Mouse (Mus musculus): ENCODE results near the gene Mier2. TPM values are rescaled to one million over a fixed set of nuclear protein-coding genes. Genes with fewer than 3 reads are reported as not detected.

Gene Mier2
- polyA plus RNA-seq, 1 experiment from 2014 or later, result 58.8 TPM

DNA sequence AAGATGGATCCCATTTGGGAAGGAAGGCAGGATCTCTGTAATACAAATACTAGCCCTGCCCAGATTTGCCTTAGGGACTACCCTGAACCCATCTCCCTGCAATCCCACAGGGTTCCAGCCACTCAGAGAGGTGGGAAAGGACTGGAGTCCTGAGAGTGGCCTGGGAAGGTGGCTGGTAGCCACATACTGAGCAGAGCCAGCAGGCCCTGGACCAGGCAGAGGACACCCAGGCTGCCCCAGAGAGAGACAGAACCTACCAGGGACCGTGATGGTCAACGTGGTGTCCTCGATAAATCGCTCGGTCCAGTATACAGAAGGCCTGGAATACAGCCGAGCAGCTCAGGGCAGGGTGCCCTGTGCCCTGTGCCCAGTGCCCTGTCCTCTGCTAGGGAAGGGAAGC lies 30.1 kb upstream of the Mier2 start:
- 93% methylated on average over 6 of the region's 6 CpGs for WGBS
- Histone ChIP-seq H3K4me2 (no peak overlapping the region), H3K4me1 (replicated peaks) (no peaks in the 10 kb centered on the region), H3K36me3 (no peaks in the 10 kb centered on the region), H3K27me3 (no peaks in the 10 kb centered on the region), H3K27ac (replicated peaks) (no peak overlapping the region), H3K9ac (no peak overlapping the region), H3K4me3 (no peak overlapping the region), H3K9me3 (no peaks in the 10 kb centered on the region)
- no peak for ATAC-seq (ENCODE audit: low read depth)

DNA sequence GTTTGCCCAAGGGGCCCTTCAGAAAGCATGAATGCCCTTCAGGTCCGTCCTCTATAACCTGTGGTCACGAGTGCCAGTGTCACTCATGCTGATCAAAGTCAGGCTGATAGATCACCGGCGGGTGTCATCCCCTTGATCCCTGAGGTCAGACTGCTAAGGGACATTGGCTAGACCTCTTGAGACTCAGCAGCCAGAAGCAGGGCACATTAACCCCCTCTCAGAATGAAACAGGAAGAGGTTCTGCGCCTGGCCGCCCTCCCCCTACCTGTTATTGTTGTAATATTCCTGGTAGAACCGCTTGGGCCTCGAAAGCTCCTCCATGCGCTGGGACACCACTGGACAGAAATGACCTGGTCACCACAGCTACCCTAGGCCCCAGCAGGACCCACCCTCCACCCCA lies 29.4 kb upstream of the Mier2 start:
- no peak overlapping the region for H3K4me3 ChIP-seq
- no peak for ATAC-seq (ENCODE audit: low read depth)
- no peak overlapping the region for H3K27ac ChIP-seq (replicated peaks)
- H3K27me3 ChIP-seq, result no peaks in the 10 kb centered on the region
- no peak overlapping the region for H3K4me2 ChIP-seq
- H3K4me1 ChIP-seq (replicated peaks), result no peaks in the 10 kb centered on the region
- no peak overlapping the region for H3K9ac ChIP-seq
- no peaks in the 10 kb centered on the region for H3K9me3 ChIP-seq
- WGBS, result 89% methylated on average over 9 of the region's 9 CpGs
- H3K36me3 ChIP-seq, result no peaks in the 10 kb centered on the region

DNA sequence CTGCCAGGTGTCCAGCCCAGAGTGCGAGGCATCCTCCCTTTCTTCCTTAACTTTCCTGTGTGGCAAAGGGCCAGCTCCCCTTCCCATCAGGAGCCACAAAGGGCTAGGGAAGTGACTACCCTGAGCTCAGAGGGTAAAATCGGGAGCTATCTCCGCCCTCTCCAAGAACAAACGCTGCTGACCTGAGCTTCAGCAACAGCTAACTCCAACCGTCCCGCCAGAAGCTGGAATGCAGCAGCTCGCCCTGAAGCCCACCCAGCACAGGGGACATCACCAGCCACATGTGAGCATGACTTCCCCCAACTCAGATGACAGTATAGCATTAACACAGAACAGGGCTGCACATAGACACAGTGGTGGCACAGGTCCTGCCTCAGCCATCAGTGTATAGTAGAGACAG lies 29.0 kb upstream of the Mier2 start:
- Histone ChIP-seq H3K27me3 (no peaks in the 10 kb centered on the region), H3K9ac (no peak overlapping the region), H3K4me2 (no peak overlapping the region), H3K4me3 (no peak overlapping the region), H3K27ac (replicated peaks) (no peak overlapping the region), H3K4me1 (replicated peaks) (no peaks in the 10 kb centered on the region), H3K9me3 (no peaks in the 10 kb centered on the region), H3K36me3 (no peaks in the 10 kb centered on the region)
- no peak for ATAC-seq (ENCODE audit: low read depth)
- 66% methylated on average over 7 of the region's 7 CpGs for WGBS

DNA sequence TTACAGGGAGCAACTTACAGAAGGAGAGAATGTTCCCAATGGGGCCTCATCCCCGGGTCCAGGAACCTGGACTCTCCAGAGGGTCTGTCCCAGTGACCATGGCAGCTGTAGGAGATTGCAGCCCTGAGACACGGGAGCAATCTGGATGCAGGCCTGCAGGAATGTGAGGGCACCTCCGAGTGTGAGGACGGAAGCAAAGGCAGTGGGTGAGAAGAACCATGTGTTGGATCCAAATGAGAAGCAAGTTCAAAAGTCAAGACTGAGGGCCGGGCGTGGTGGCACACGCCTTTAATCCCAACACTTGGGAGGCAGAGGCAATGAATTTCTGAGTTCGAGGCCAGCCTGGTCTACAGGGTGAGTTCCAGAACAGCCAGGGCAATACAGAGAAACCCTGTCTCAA lies 26.5 kb upstream of the Mier2 start:
- no peaks in the 10 kb centered on the region for H3K36me3 ChIP-seq
- no peak overlapping the region for H3K9ac ChIP-seq
- H3K4me1 ChIP-seq (replicated peaks), result no peaks in the 10 kb centered on the region
- no peaks in the 10 kb centered on the region for H3K27me3 ChIP-seq
- H3K9me3 ChIP-seq, result no peaks in the 10 kb centered on the region
- no peak overlapping the region for H3K4me3 ChIP-seq
- 91% methylated on average over 8 of the region's 8 CpGs for WGBS
- H3K27ac ChIP-seq (replicated peaks), result no peak overlapping the region
- H3K4me2 ChIP-seq, result no peak overlapping the region
- ATAC-seq (ENCODE audit: low read depth), result no peak

DNA sequence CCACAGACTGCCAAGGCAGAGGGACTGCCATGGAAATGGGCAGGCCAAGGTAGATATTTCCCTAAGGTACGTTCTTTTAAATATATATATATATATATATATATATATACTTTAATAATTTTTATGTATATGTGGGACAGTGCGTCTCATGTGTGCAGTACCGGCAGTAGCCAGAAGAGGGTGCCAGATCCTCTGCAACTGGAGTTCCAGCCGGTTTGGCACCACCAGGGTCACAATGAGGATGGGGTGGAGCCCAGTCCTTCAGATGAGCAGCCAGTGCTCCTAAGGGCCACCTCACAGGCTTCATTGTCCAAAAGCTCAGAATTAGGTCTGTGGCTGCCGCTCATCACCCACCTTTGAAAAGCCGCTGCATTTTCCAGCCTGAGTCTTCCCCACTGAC lies 25.8 kb upstream of the Mier2 start:
- Histone ChIP-seq H3K4me1 (replicated peaks) (no peaks in the 10 kb centered on the region), H3K9me3 (no peaks in the 10 kb centered on the region), H3K27me3 (no peaks in the 10 kb centered on the region), H3K27ac (replicated peaks) (no peak overlapping the region), H3K9ac (no peak overlapping the region), H3K4me2 (no peak overlapping the region), H3K4me3 (no peak overlapping the region), H3K36me3 (no peaks in the 10 kb centered on the region)
- WGBS, result 43% methylated on average over 6 of the region's 6 CpGs
- ATAC-seq (ENCODE audit: low read depth), result no peak

DNA sequence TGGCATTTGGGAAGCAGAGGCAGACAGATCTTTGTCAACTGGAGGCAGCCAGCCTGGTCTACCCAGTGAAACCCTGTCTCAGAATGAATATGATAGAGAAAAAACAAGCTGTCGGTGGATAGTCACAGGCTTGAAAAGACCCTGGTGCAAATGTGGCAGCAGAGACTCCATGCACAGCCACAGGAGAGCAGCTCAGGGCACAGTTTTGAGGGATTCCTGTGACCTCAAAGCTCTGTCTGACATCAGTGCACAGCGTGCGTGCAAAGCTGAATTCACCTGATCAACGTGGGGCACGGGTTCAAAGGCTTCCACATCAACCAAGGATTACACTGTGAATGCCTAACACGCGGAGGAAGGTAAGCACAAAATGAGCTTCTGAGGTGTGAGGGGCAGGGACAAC lies 25.4 kb upstream of the Mier2 start:
- Histone ChIP-seq H3K9me3 (no peaks in the 10 kb centered on the region), H3K4me1 (replicated peaks) (no peaks in the 10 kb centered on the region), H3K27me3 (no peaks in the 10 kb centered on the region), H3K4me3 (no peak overlapping the region), H3K4me2 (no peak overlapping the region), H3K27ac (replicated peaks) (no peak overlapping the region), H3K36me3 (no peaks in the 10 kb centered on the region), H3K9ac (no peak overlapping the region)
- WGBS, result 69% methylated on average over 7 of the region's 7 CpGs
- no peak for ATAC-seq (ENCODE audit: low read depth)

DNA sequence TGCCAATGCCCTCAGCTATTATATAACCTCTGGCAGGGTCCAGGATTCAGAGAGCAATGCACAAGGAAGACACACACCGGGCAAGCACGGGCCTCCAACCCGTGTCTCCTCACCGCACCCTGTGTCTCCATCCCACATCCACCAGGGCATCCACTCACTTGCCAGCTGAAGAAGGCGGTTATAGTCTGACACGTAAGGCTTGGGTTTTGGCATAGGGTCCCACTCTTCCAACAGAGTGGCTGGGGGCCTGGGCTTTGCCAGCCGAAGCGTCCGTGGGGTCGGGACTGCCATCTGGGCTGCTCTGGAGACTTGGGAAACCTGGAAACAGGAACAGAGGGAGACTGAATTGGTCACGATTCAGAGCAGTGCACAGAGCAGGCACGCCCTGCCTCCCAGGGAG lies 24.8 kb upstream of the Mier2 start:
- H3K9ac ChIP-seq, result no peak overlapping the region
- H3K4me3 ChIP-seq, result no peak overlapping the region
- H3K36me3 ChIP-seq, result no peaks in the 10 kb centered on the region
- ATAC-seq (ENCODE audit: low read depth), result no peak
- no peaks in the 10 kb centered on the region for H3K9me3 ChIP-seq
- H3K4me2 ChIP-seq, result no peak overlapping the region
- H3K27me3 ChIP-seq, result no peaks in the 10 kb centered on the region
- H3K4me1 ChIP-seq (replicated peaks), result no peaks in the 10 kb centered on the region
- 81% methylated on average over 12 of the region's 12 CpGs for WGBS
- no peak overlapping the region for H3K27ac ChIP-seq (replicated peaks)

DNA sequence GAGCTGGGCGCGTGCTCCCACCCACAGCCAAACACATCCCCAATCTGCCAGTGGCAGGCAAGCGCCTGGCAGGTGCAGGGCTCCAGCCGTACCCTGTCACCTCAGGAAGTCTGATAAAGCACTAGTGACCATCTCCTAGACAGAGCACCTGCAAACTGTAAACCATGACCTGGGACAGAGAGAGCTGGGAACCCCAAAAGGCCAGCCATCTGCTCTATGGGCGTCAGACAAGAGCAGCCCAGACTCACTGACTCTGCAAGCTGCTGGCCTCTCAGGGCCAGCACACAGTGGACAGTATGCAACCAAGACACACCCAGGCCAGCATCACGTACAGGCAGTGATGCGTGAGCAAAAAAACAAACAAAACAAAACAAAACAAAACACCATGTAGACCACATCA lies 23.9 kb upstream of the Mier2 start:
- H3K9ac ChIP-seq, result no peak overlapping the region
- no peak for ATAC-seq (ENCODE audit: low read depth)
- H3K27ac ChIP-seq (replicated peaks), result no peak overlapping the region
- no peaks in the 10 kb centered on the region for H3K27me3 ChIP-seq
- H3K9me3 ChIP-seq, result no peaks in the 10 kb centered on the region
- 82% methylated on average over 7 of the region's 7 CpGs for WGBS
- H3K4me3 ChIP-seq, result no peak overlapping the region
- H3K4me2 ChIP-seq, result no peak overlapping the region
- H3K36me3 ChIP-seq, result no peaks in the 10 kb centered on the region
- H3K4me1 ChIP-seq (replicated peaks), result no peaks in the 10 kb centered on the region

DNA sequence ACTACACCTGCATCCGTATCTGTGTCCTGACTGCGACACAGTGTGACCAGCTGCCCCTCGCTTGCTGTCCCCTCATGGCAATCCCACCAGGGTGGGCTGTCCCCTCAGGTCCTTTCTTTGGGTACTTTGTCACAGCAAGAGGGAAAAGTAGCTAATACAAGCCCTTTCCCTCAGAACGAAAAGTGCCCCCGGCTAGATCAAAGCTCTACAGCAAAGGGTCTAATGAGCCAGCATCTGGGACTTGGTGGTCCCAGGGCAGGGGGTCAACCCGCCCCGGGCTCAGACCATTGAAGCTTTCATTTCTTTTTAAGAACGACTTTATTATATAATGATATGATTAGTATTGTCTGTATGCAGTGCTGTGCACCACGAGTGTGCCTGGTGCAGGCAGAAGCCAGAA lies 23.3 kb upstream of the Mier2 start:
- no peak overlapping the region for H3K4me2 ChIP-seq
- WGBS, result 70% methylated on average over 9 of the region's 9 CpGs
- no peak overlapping the region for H3K4me3 ChIP-seq
- no peak overlapping the region for H3K9ac ChIP-seq
- ATAC-seq (ENCODE audit: low read depth), result no peak
- H3K4me1 ChIP-seq (replicated peaks), result no peaks in the 10 kb centered on the region
- no peaks in the 10 kb centered on the region for H3K27me3 ChIP-seq
- no peaks in the 10 kb centered on the region for H3K9me3 ChIP-seq
- H3K27ac ChIP-seq (replicated peaks), result no peak overlapping the region
- no peaks in the 10 kb centered on the region for H3K36me3 ChIP-seq

DNA sequence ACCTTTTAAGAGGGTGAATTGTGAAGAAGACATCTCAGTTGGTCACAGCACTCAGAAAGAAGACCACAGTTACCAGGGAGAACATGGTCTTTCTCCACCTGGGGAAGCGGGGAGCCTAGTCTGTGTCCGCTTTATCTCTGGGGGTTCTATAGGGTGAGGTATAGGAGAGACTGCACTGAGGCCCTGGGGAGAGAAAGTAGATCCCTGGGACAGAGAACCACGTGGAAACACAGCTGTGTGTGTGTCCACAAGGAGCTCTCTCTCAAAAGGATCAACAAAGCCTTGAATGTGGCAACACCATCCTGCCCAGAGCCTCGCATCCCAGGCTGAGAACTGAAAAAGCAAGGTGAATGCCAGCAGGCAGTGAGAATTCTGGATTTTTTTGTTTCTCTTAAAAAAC lies 22.4 kb upstream of the Mier2 start:
- Histone ChIP-seq H3K27me3 (no peaks in the 10 kb centered on the region), H3K4me2 (no peak overlapping the region), H3K9me3 (no peaks in the 10 kb centered on the region), H3K36me3 (no peaks in the 10 kb centered on the region), H3K4me1 (replicated peaks) (no peaks in the 10 kb centered on the region), H3K9ac (no peak overlapping the region), H3K4me3 (no peak overlapping the region), H3K27ac (replicated peaks) (no peak overlapping the region)
- ATAC-seq (ENCODE audit: low read depth), result no peak
- 72% methylated on average over 4 of the region's 4 CpGs for WGBS

DNA sequence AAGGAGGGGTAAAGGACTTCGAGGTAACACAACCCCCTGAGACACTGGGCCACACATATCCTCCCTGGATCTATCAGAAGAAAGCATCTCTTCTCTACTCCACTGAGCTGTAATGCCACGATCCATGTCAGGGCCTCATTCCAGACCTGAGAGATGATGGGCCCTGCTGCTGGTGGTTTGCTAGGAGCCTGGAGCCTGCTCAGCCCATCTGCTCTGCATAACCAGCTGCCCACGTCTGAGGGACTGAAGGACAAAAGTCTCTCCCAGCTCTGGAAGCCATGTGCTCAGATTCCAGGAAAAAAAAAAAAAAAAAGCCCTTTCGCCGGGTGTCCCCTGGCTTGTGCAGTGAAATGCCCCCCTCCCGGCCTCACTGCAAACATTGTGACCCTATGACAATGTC lies 20.8 kb upstream of the Mier2 start:
- 78% methylated on average over 6 of the region's 6 CpGs for WGBS
- no peak overlapping the region for H3K4me2 ChIP-seq
- H3K27ac ChIP-seq (replicated peaks), result no peak overlapping the region
- ATAC-seq (ENCODE audit: low read depth), result no peak
- H3K27me3 ChIP-seq, result no peaks in the 10 kb centered on the region
- H3K4me3 ChIP-seq, result no peak overlapping the region
- no peak overlapping the region for H3K9ac ChIP-seq
- no peaks in the 10 kb centered on the region for H3K9me3 ChIP-seq
- no peaks in the 10 kb centered on the region for H3K36me3 ChIP-seq
- no peaks in the 10 kb centered on the region for H3K4me1 ChIP-seq (replicated peaks)

DNA sequence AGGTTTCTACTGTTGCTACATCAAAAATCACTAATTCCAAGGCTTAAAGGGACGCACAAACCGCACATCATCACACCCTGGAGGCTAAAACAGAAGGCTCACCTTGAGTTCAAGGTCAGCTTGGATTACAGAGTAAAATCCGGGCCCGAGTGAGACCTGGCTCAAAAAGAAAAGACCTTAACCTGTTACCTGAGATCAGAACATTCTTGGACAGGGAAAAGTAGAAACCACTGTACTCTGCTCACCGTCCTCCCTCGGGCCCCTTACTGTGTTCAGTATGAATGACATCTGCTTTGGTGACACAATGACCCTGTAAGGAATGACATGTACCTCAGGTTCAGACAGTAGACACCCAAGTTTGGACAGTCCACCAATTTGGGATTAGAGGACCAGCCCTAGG lies 19.8 kb upstream of the Mier2 start:
- 92% methylated on average over 6 of the region's 6 CpGs for WGBS

DNA sequence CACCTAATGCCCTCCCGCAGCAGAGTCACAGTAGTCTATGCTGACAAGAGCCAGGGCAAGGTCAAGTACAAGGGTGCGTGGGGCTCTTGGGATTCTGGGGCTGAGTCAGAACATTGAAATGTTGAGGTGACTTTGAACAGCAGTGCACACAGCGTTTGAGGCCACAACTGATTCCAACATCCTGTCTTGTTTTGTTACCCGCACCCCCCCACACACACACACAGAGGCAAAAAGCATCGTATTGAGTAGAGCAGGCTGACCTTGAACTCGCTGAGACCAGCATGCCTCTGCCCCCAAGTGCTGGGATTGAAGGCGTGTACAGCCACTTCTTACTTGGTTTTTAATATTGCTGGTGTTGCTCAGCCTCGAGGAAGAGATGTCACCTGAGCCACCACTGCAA lies 19.4 kb upstream of the Mier2 start:
- H3K4me3 ChIP-seq, result no peak overlapping the region
- no peaks in the 10 kb centered on the region for H3K4me1 ChIP-seq (replicated peaks)
- H3K36me3 ChIP-seq, result no peaks in the 10 kb centered on the region
- ATAC-seq (ENCODE audit: low read depth), result no peak
- H3K9ac ChIP-seq, result no peak overlapping the region
- H3K4me2 ChIP-seq, result no peak overlapping the region
- no peaks in the 10 kb centered on the region for H3K9me3 ChIP-seq
- no peaks in the 10 kb centered on the region for H3K27me3 ChIP-seq
- WGBS, result 85% methylated on average over 8 of the region's 8 CpGs
- no peak overlapping the region for H3K27ac ChIP-seq (replicated peaks)

More for the DNA sequence above, 19.8 kb upstream of the Mier2 start:
- Histone ChIP-seq H3K9ac (no peak overlapping the region), H3K4me3 (no peak overlapping the region), H3K36me3 (no peaks in the 10 kb centered on the region), H3K4me2 (no peak overlapping the region), H3K9me3 (no peaks in the 10 kb centered on the region), H3K4me1 (replicated peaks) (no peaks in the 10 kb centered on the region), H3K27me3 (no peaks in the 10 kb centered on the region), H3K27ac (replicated peaks) (no peak overlapping the region)
- ATAC-seq (ENCODE audit: low read depth), result no peak

DNA sequence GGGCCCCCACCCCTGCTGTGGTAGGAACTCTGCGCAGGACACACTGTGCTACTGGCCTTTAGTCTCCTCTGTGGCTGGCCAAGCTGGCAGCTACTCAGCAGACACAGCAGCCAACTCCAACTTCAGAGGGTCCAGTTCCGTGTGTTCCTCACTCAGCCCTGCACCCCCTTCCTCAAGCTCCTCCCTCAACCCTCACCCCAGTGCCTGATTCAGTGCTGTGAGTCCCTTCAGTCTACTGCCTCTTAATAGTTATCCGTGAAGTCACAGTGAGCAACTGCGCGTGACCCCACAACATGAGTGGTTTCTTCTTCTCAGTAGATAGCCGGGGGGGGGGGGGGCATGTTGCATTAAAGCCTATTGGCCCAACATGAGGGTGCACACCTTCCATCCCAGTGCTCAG lies 18.6 kb upstream of the Mier2 start:
- no peaks in the 10 kb centered on the region for H3K27me3 ChIP-seq
- no peaks in the 10 kb centered on the region for H3K9me3 ChIP-seq
- ATAC-seq (ENCODE audit: low read depth), result no peak
- 87% methylated on average over 6 of the region's 6 CpGs for WGBS
- no peaks in the 10 kb centered on the region for H3K36me3 ChIP-seq
- no peak overlapping the region for H3K9ac ChIP-seq
- no peak overlapping the region for H3K4me2 ChIP-seq
- no peaks in the 10 kb centered on the region for H3K4me1 ChIP-seq (replicated peaks)
- no peak overlapping the region for H3K27ac ChIP-seq (replicated peaks)
- H3K4me3 ChIP-seq, result no peak overlapping the region
